Mouse (Mus musculus): ENCODE measurements around the gene Anln.

DNA sequence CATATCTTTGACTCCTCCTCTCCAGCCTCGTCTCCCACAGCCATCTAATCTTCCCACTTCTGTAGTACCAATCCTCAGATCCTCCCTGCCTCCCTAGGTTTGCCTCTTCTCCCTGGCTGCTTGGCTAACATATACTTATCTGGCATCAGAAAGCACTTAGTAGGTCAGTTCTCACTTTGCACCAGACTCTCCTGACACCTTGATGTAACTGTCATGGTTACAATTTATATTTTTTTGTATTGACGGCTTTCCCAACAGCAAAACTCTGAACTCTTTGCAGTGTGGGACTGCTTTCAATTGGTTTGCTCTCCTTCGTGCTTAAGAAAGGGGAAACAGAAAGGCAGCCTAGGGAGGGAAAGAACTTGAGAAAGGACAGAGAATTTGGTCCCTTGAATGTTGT, 27.2 kb upstream of the Anln start:
- TF ChIP-seq POLR2A (IDR thresholded peaks at IDR 0.05; ENCODE audit: extremely low read depth, insufficient read depth, low read length), result no peak
- no peak for TF ChIP-seq CTCF (IDR thresholded peaks at IDR 0.05; ENCODE audit: low read depth, low read length)
